8 mouse cellular contexts compared by ENCODE assay signal in the genomic region with DNA sequence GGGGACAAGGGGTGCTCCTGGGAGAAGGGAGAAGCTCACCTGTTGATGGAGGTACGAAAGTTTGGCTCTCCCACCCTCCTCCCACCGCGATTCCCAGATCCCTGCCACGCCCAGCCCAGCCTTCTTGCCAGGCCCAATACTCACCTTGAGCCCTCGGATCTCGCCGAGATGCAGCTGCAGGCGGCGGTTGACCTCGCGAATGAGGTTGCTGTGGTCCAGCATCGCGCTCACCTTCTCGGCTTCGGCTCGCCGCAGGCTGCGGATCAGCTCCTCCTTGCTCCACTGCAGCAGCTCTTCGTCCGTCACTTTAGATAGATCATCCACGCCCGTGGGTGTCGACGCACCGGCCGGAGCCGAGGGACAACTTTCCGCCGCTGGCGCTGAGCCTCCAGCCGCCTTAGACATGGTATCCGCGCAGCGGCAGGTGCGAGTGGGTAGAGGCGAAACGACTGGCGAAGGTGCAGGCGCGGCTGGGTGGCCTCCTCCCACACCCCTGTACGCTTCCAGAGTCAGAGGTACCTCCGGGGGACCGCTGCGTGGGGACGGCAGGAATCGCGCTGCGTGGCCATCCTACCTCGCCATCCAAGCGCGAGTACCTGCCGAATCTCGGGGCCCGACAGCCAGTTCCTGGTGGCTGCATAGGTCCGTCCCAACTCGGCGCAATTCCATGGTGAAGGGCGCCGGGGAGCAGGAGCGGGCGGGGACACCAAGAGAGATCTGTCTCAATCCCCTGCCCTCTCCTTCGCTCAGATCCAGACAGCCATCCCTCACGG. TPM values are rescaled to one million over a fixed set of nuclear protein-coding genes. Genes with fewer than 3 reads are reported as not detected.
DNase-seq lines count a peak whose midpoint lies in the region; ATAC-seq and TF ChIP-seq lines count a peak whose summit lies in the region.

No protein-coding gene starts in this region.

- DNase-seq in layer of hippocampus, postnatal 36 days = peak; percentile 45 to 57
- DNase-seq in layer of hippocampus, postnatal 25 days (ENCODE audit: extremely low spot score in 1 of 2, low spot score in 1 of 2) = no peak
- peak; percentile 49 to 53 for DNase-seq in frontal cortex, postnatal 36 days (ENCODE audit: low spot score in 2 of 2)
- DNase-seq in hindbrain, postnatal 0 days (ENCODE audit: low spot score) = no peak
- no peak for DNase-seq in lung, postnatal 0 days (ENCODE audit: low spot score)
- DNase-seq in ovary, postnatal 14 days (ENCODE audit: low spot score) = no peak

- no peaks in the 10 kb centered on the region for H3K9me3 ChIP-seq in hindbrain, postnatal 0 days (ENCODE audit: low read length)
- H3K9me3 ChIP-seq in lung, postnatal 0 days (ENCODE audit: low read length) = no peaks in the 10 kb centered on the region
- H3K9me3 ChIP-seq in stomach, embryonic 15.5 days = no peaks in the 10 kb centered on the region

- H3K4me3 ChIP-seq in brown adipose tissue, adult 24 weeks (ENCODE audit: insufficient read depth, low read depth, low read length) = peak overlapping the region; percentile 66
- peak overlapping the region; percentile 79 for H3K4me3 ChIP-seq in hindbrain, postnatal 0 days (ENCODE audit: low read length)
- H3K4me3 ChIP-seq in lung, postnatal 0 days (ENCODE audit: low read depth, low read length) = peak overlapping the region; percentile 40
- H3K4me3 ChIP-seq in stomach, embryonic 15.5 days (replicated peaks) = peak overlapping the region; percentile 47

- no peak; the same call in 1 of the 2 replicates for ATAC-seq in hindbrain, postnatal 0 days
- no peak; the same call in 1 of the 2 replicates for ATAC-seq in lung, postnatal 0 days
- peak; percentile 55 for ATAC-seq in stomach, embryonic 15.5 days (ENCODE audit: insufficient read depth, low FRiP score, low read depth)

- H3K9ac ChIP-seq in hindbrain, postnatal 0 days (replicated peaks; ENCODE audit: low read length) = peak overlapping the region; percentile 61
- H3K9ac ChIP-seq in lung, postnatal 0 days (replicated peaks; ENCODE audit: low read depth) = peak overlapping the region; percentile 13; the same call in 1 of the 2 replicates
- no peak overlapping the region; the same call in 1 of the 2 replicates for H3K9ac ChIP-seq in stomach, embryonic 15.5 days

- peak overlapping the region; percentile 90 for H3K4me2 ChIP-seq in hindbrain, postnatal 0 days (ENCODE audit: low read depth, low read length)
- H3K4me2 ChIP-seq in lung, postnatal 0 days (replicated peaks; ENCODE audit: low read depth, low read length) = peak overlapping the region; percentile 53
- H3K4me2 ChIP-seq in stomach, embryonic 15.5 days = peak overlapping the region; percentile 93

- H3K4me1 ChIP-seq in brown adipose tissue, adult 24 weeks (ENCODE audit: control insufficient read depth, insufficient read depth, insufficient read length, low read length) = no peaks in the 10 kb centered on the region
- H3K4me1 ChIP-seq in hindbrain, postnatal 0 days (ENCODE audit: insufficient read depth, low read length) = 0 out of 2 replicates have a peak, but pooled peaks cover 4% of the 10 kb centered on the region
- no peaks in the 10 kb centered on the region for H3K4me1 ChIP-seq in lung, postnatal 0 days (ENCODE audit: insufficient read depth, low read depth, low read length)
- H3K4me1 ChIP-seq in stomach, embryonic 15.5 days = peaks cover 5% of the 10 kb centered on the region

- TF ChIP-seq EP300 in lung, postnatal 0 days (IDR thresholded peaks at IDR 0.05) = no peak

- H3K36me3 ChIP-seq in hindbrain, postnatal 0 days (ENCODE audit: insufficient read depth, low read length) = no peaks in the 10 kb centered on the region
- no peaks in the 10 kb centered on the region for H3K36me3 ChIP-seq in lung, postnatal 0 days (ENCODE audit: insufficient read depth, low read length)
- no peaks in the 10 kb centered on the region for H3K36me3 ChIP-seq in stomach, embryonic 15.5 days

- no peaks in the 10 kb centered on the region for H3K27me3 ChIP-seq in hindbrain, postnatal 0 days (ENCODE audit: insufficient read depth, low read length)
- 0 out of 2 replicates have a peak, but pooled peaks cover 5% of the 10 kb centered on the region for H3K27me3 ChIP-seq in lung, postnatal 0 days (replicated peaks; ENCODE audit: insufficient read depth, low read length)
- peaks cover 14% of the 10 kb centered on the region for H3K27me3 ChIP-seq in stomach, embryonic 15.5 days (replicated peaks)

- no peak for TF ChIP-seq CTCF in hindbrain, postnatal 0 days (IDR thresholded peaks at IDR 0.05; ENCODE audit: low read depth)
- no peak for TF ChIP-seq CTCF in lung, postnatal 0 days (IDR thresholded peaks at IDR 0.05)

- WGBS in hindbrain, postnatal 0 days = under 1% methylated on average over 60 of the region's 63 CpGs
- 2% methylated on average over 56 of the region's 63 CpGs for WGBS in lung, postnatal 0 days
- 1% methylated on average over 61 of the region's 63 CpGs for WGBS in stomach, embryonic 15.5 days

- peak overlapping the region; percentile 78 for H3K27ac ChIP-seq in brown adipose tissue, adult 24 weeks (replicated peaks; ENCODE audit: low read depth, low read length)
- H3K27ac ChIP-seq in hindbrain, postnatal 0 days = peak overlapping the region; percentile 87
- H3K27ac ChIP-seq in lung, postnatal 0 days (ENCODE audit: low read length) = peak overlapping the region; percentile 60; the same call in 1 of the 2 replicates
- H3K27ac ChIP-seq in stomach, embryonic 15.5 days = no peak overlapping the region

RNA-seq across cellular contexts. Expression of a gene that starts 0.8 kb away (rescaled TPM):
- 100 to 1,000 TPM; 144 to 166 TPM for total RNA-seq in layer of hippocampus, postnatal 36 days (2021)
- 100 to 1,000 TPM; 143 to 151 TPM for total RNA-seq in layer of hippocampus, postnatal 25 days (2021)
- polyA plus RNA-seq in brown adipose tissue, adult 24 weeks (2012; ENCODE audit: insufficient read depth, insufficient read length, missing spikeins) = 2.6 and 5.7 TPM in 2 replicates
- 27.6 and 29.5 TPM in 2 replicates for total RNA-seq in hindbrain, postnatal 0 days (2014; rRNA removed)
- 50.7 and 51.7 TPM in 2 replicates for polyA plus RNA-seq in hindbrain, postnatal 0 days (2015; fragmentation: Nextera tagmentation; extraction: Ambion mirVana)
- 13.8 and 16.7 TPM in 2 replicates for polyA plus RNA-seq in lung, postnatal 0 days (2015; fragmentation: Nextera tagmentation; extraction: Ambion mirVana)
- polyA plus RNA-seq in stomach, embryonic 15.5 days (2015; fragmentation: Nextera tagmentation; extraction: Ambion mirVana) = 1.8 and 2.1 TPM in 2 replicates

Comparison
In these comparisons a context has a peak if more than half of its experiments do, and no peak if none do; other contexts are left out.
1. DNase-seq: peak in layer of hippocampus, postnatal 36 days (2 of 2) and frontal cortex, postnatal 36 days (2 of 2); none in layer of hippocampus, postnatal 25 days (0 of 2), hindbrain, postnatal 0 days (single experiment), lung, postnatal 0 days (single experiment) and ovary, postnatal 14 days (single experiment).
2. Peak in every context shown above with its lines, with median percentiles within 50 percentile points of each other: H3K4me3 ChIP-seq and H3K4me2 ChIP-seq.